ENCODE assay signal across 26 mouse cellular contexts in the genomic region with DNA sequence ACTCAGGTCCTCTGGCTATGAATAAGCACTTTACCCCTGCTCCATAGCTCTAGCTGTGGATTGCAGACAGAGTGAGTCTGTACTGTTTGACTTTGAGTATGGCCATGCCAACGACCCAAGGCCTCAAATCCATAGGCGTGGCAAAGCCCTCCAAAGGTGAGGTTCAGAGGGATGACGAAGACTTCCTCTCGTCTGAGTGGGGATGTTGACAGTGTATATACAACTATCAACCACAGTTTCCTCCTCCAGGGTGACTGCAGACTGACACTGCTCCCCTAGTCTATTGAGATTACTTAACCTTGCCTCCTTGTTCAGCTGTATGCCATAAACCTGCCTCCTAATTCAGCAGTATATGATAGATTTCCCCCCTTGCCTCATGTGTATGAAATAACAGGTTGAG.
DNase-seq lines count a peak whose midpoint lies in the region; ATAC-seq and TF ChIP-seq lines count a peak whose summit lies in the region.
"Had no signal": no experiment of that assay in that cellular context is flagged by ENCODE, and none has a peak within 500 bp of the region (broad histone marks: within the 10 kb centered on the region; RNA-seq: fewer than 3 reads in every experiment).

No protein-coding gene starts in this region.

- H3K9me3 ChIP-seq in ES-E14 (ENCODE audit: control insufficient read depth, insufficient read depth, low read depth, low read length) = no peaks in the 10 kb centered on the region
- H3K9me3 ChIP-seq in heart, embryonic 11.5 days (replicated peaks; ENCODE audit: control insufficient read depth, low read length) = no peaks in the 10 kb centered on the region
- H3K9me3 ChIP-seq in midbrain, embryonic 14.5 days (ENCODE audit: control insufficient read depth, low read length) = no peaks in the 10 kb centered on the region
- H3K9me3 ChIP-seq: embryonic facial prominence, embryonic 12.5 days; embryonic facial prominence, embryonic 15.5 days; heart, embryonic 13.5 days; hindbrain, embryonic 15.5 days had no signal

- H3K4me3 ChIP-seq in ES-E14 (ENCODE audit: insufficient read depth in 1 of 2, low read depth in 1 of 2, low read length in 2 of 2, poor library complexity in 1 of 2, severe bottlenecking in 1 of 2) = no peak overlapping the region
- H3K4me3 ChIP-seq in heart, embryonic 11.5 days (ENCODE audit: low read depth, low read length) = no peak overlapping the region
- no peak overlapping the region for H3K4me3 ChIP-seq in midbrain, embryonic 14.5 days (replicated peaks; ENCODE audit: low read depth, low read length)
- H3K4me3 ChIP-seq: embryonic facial prominence, embryonic 12.5 days; embryonic facial prominence, embryonic 15.5 days; gastrocnemius, adult 2 months; heart, embryonic 13.5 days; hindbrain, embryonic 12.5 days; hindbrain, embryonic 15.5 days had no signal

- in situ Hi-C loops in ES-E14 (cut with MboI; ENCODE audit: low sequenced_read_pairs in 2 of 2, unreplicated experiment in 2 of 2) = no loop called here

- peak overlapping the region; percentile 76 for H3K27ac ChIP-seq in ES-E14 (ENCODE audit: insufficient read depth, low read depth, low read length, poor library complexity, severe bottlenecking)
- no peak overlapping the region for H3K27ac ChIP-seq in heart, embryonic 11.5 days (ENCODE audit: low read depth, low read length)
- no peak overlapping the region for H3K27ac ChIP-seq in midbrain, embryonic 14.5 days (replicated peaks; ENCODE audit: low read depth, low read length)
- H3K27ac ChIP-seq: embryonic facial prominence, embryonic 12.5 days; embryonic facial prominence, embryonic 15.5 days; gastrocnemius, adult 2 months; heart, embryonic 13.5 days; hindbrain, embryonic 12.5 days; hindbrain, embryonic 15.5 days had no signal

- H3K36me3 ChIP-seq in ES-E14 (ENCODE audit: control insufficient read depth, insufficient read depth, low read length, poor library complexity, severe bottlenecking) = no peaks in the 10 kb centered on the region
- H3K36me3 ChIP-seq in heart, embryonic 11.5 days (ENCODE audit: control insufficient read depth, insufficient read depth, low read length) = no peaks in the 10 kb centered on the region
- H3K36me3 ChIP-seq in midbrain, embryonic 14.5 days (ENCODE audit: control insufficient read depth, insufficient read depth, low read length) = no peaks in the 10 kb centered on the region
- H3K36me3 ChIP-seq: embryonic facial prominence, embryonic 12.5 days; embryonic facial prominence, embryonic 15.5 days; heart, embryonic 13.5 days; hindbrain, embryonic 12.5 days; hindbrain, embryonic 15.5 days had no signal

- H3K27me3 ChIP-seq in heart, embryonic 11.5 days (ENCODE audit: control insufficient read depth, insufficient read depth, low read length) = no peaks in the 10 kb centered on the region
- no peaks in the 10 kb centered on the region for H3K27me3 ChIP-seq in midbrain, embryonic 14.5 days (ENCODE audit: control insufficient read depth, insufficient read depth, low read length)
- H3K27me3 ChIP-seq: CH12.LX; embryonic facial prominence, embryonic 12.5 days; embryonic facial prominence, embryonic 15.5 days; heart, embryonic 13.5 days; hindbrain, embryonic 12.5 days; hindbrain, embryonic 15.5 days had no signal

- peaks cover 24 to 28% of the 10 kb centered on the region in 2 experiments for H3K4me1 ChIP-seq in ES-E14 (ENCODE audit: control insufficient read depth in 2 of 2, insufficient read depth in 2 of 2, low read length in 2 of 2, poor library complexity in 1 of 2)
- no peaks in the 10 kb centered on the region for H3K4me1 ChIP-seq in heart, embryonic 11.5 days (ENCODE audit: control insufficient read depth, insufficient read depth, low read length)
- H3K4me1 ChIP-seq in midbrain, embryonic 14.5 days (ENCODE audit: control insufficient read depth, insufficient read depth, low read length) = no peaks in the 10 kb centered on the region
- H3K4me1 ChIP-seq: embryonic facial prominence, embryonic 12.5 days; embryonic facial prominence, embryonic 15.5 days; heart, embryonic 13.5 days; hindbrain, embryonic 12.5 days; hindbrain, embryonic 15.5 days had no signal

- peak; percentile 72 for ATAC-seq in granulocyte monocyte progenitor cell, adult 5-6 weeks (replicated peaks; ENCODE audit: poor library complexity, severe bottlenecking)
- ATAC-seq in megakaryocyte progenitor cell, adult 5-6 weeks (replicated peaks; ENCODE audit: poor library complexity) = peak; percentile 77
- no peak for ATAC-seq in heart, embryonic 11.5 days (replicated peaks; ENCODE audit: insufficient number of reproducible peaks, low FRiP score, low TSS enrichment)
- no peak for ATAC-seq in midbrain, embryonic 14.5 days (ENCODE audit: low FRiP score, low TSS enrichment)
- ATAC-seq: forebrain, embryonic 14.5 days; forebrain, postnatal 0 days; intestine, postnatal 0 days had no signal

- H3K4me2 ChIP-seq in heart, embryonic 11.5 days = no peak overlapping the region
- H3K4me2 ChIP-seq in midbrain, embryonic 14.5 days (ENCODE audit: low read length) = no peak overlapping the region
- H3K4me2 ChIP-seq: embryonic facial prominence, embryonic 12.5 days; embryonic facial prominence, embryonic 15.5 days; heart, embryonic 13.5 days; hindbrain, embryonic 12.5 days; hindbrain, embryonic 15.5 days had no signal

- DNase-seq in 416B (ENCODE audit: low read depth) (peak; percentile 39), ES-E14 (ENCODE audit: low read depth, low spot score) (no peak)
- no peak for DNase-seq in thymus, postnatal 36 days
- DNase-seq in midbrain, embryonic 14.5 days = no peak
- DNase-seq in layer of hippocampus, adult 18-20 months (ENCODE audit: low spot score in 2 of 2) = no peak
- DNase-seq: adrenal gland, postnatal 10 days; adrenal gland, postnatal 36 days; cerebellum, adult 18-20 months; cerebellum, adult 9-10 months; cerebellum, postnatal 14 days; forebrain, postnatal 0 days; gastrocnemius, adult 2 months; gastrocnemius, postnatal 25 days; heart, postnatal 14 days; heart, postnatal 4 days had no signal

- no peak overlapping the region; the same call in 1 of the 2 replicates for H3K9ac ChIP-seq in ES-E14 (ENCODE audit: insufficient read depth, low read depth, low read length, poor library complexity, severe bottlenecking)
- no peak overlapping the region for H3K9ac ChIP-seq in heart, embryonic 11.5 days (ENCODE audit: low read depth, low read length)
- no peak overlapping the region for H3K9ac ChIP-seq in midbrain, embryonic 14.5 days (replicated peaks; ENCODE audit: low read length)
- H3K9ac ChIP-seq: embryonic facial prominence, embryonic 12.5 days; embryonic facial prominence, embryonic 15.5 days; forebrain, postnatal 0 days; heart, embryonic 13.5 days; hindbrain, embryonic 12.5 days; hindbrain, embryonic 15.5 days had no signal

- WGBS in heart, embryonic 11.5 days (ENCODE audit: insufficient replicate concordance) = 83% methylated on average over 4 of the region's 4 CpGs
- WGBS in midbrain, embryonic 14.5 days = 90% methylated on average over 4 of the region's 4 CpGs

TF ChIP-seq in ES-E14, 5 proteins besides CTCF, POLR2A, EP300 and RAD21:
- TF ChIP-seq HCFC1 (IDR thresholded peaks at IDR 0.05; ENCODE audit: borderline replicate concordance, insufficient read depth, low read length) = no peak
- TF ChIP-seq CHD2 (IDR thresholded peaks at IDR 0.05; ENCODE audit: low read depth, low read length) = no peak
- no peak for TF ChIP-seq ZNF384 (IDR thresholded peaks at IDR 0.05; ENCODE audit: low read depth, low read length)
- TF ChIP-seq MAFK (IDR thresholded peaks at IDR 0.05; ENCODE audit: insufficient read depth, low read depth, low read length) = no peak
- no peak for TF ChIP-seq ZC3H11A (IDR thresholded peaks at IDR 0.05; ENCODE audit: borderline replicate concordance, low read depth, low read length)

Comparison
In these comparisons a context has a peak if more than half of its experiments do, and no peak if none do; other contexts are left out.
1. ATAC-seq: peak in granulocyte monocyte progenitor cell, adult 5-6 weeks (single experiment) and megakaryocyte progenitor cell, adult 5-6 weeks (single experiment); none in heart, embryonic 11.5 days (single experiment) and midbrain, embryonic 14.5 days (single experiment).